Mouse (Mus musculus): ENCODE measurements around the gene Tacr3. TPM values are rescaled to one million over a fixed set of nuclear protein-coding genes. Genes with fewer than 3 reads are reported as not detected.

The Tacr3 gene
- polyA plus RNA-seq (2017; shearing (Covaris generic)), result not detected

DNA sequence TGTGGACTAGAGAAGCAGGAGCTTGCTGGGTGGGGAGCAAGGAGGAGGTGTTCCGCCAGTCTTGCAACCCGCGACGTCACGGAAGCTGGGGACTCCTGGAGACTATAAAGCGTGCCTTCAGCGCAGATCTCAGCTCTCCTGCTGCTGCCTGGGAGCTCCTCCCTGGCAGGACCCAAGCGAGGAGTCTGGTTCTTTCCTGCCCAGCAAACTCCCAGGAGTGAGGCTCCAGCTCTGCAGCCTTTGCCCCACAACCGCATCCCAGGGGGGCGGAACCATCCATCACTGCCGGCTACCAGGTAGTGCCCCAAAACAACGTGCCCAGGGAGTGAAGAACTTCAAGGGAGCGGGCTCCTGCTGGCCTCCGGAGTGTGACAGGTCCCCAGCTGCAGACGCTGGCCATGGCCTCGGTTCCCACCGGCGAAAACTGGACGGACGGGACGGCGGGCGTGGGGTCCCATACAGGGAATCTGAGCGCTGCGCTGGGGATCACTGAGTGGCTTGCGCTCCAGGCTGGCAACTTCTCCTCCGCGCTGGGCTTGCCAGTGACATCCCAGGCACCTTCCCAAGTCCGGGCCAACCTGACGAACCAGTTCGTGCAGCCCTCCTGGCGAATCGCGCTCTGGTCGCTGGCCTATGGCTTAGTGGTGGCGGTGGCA, at the start of gene Tacr3:
Gene Tacr3, plus strand, starts transcription at position 133 of the 656 bp plus-strand sequence.
- ATAC-seq, result no peak

DNA sequence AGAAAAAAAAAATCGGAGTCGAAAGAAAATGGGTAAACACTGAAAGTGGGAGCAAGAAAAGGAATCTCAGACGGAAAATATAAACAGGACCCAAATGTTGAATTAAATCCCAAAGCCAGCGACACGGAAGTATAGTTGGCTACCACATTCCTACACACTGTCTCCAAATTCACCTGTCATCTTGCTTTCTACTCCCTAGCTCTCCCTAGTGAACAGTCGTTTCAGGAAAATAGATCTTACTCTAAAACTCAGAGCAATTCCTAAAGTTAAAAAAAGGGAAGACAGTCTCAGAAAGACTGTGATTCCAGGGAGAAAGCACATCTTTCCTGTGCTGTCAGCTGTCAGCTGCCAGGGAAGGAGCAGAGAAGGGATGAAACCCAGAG, 324 bp upstream of the Tacr3 start:
- ATAC-seq, result no peak

DNA sequence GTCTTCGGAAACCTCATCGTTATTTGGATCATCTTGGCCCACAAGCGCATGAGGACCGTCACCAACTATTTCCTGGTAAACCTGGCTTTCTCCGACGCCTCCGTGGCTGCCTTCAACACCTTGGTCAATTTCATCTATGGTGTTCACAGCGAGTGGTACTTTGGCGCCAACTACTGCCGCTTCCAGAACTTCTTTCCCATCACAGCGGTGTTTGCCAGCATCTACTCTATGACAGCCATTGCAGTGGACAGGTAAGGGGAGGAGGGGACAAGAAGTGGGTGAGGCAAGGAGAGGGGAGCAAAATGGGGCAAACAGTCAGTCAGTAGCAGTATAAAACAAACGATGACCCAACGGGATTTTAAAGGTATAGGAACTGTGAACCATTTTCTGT, 719 bp downstream of the Tacr3 start:
- ATAC-seq, result no peak

DNA sequence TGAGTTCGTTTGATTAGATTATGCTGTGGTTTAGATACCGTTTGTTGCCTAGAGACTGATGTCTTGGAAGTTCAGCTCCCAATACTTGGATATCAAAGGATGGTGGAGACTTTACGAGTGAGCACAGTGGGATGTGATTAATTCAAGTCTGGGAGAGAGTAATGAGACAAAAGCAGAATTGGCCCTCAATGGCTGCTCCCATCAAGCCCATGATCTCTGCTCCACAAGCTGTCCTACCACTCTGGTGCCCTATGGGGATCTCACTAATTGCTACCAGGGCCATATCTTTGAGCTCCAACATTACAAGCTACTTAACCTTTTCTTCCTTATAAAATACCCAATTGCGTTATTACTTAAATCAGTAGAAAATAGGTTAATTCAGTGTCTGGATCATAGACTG, 22.5 kb downstream of the Tacr3 start:
- ATAC-seq, result no peak

DNA sequence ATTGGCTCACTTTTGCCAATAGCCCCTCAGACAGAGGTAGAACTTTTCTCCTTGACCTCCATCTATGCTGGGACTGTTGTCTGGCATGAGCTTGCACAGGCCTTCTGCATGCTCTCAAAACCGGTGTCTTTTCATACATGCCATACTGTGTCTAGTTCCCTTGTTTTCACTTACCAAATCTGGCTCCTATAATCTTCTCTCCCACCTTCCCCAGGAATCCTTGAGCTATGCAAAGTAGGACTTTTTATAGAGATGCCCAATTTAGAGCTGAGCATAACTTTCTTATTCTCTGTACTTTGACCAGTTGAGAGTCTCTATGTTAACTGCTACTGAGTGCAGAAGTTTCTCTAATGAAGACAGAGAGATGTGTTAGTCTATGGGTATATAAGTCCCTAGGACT, 48.9 kb downstream of the Tacr3 start:
- no peak for ATAC-seq

DNA sequence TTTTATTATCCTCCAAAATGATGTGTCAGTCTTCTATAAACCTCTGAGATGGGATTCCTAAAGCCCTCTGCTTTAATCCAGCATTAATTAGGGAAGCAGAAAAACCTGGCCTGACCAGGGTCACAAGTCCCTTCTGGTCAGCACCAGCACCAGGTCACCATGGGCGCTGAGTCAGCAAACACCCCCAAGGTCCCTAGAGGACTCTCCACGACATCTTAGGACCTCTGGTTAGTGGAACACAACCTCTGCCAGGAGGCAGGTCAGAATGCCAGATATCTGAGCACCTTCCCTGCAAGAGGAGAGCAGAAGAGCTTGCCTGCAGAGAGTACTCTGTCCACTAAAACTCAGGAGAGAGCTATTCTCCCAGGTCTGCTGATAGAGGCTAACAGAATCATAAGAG, 67.0 kb downstream of the Tacr3 start:
- ATAC-seq, result no peak

DNA sequence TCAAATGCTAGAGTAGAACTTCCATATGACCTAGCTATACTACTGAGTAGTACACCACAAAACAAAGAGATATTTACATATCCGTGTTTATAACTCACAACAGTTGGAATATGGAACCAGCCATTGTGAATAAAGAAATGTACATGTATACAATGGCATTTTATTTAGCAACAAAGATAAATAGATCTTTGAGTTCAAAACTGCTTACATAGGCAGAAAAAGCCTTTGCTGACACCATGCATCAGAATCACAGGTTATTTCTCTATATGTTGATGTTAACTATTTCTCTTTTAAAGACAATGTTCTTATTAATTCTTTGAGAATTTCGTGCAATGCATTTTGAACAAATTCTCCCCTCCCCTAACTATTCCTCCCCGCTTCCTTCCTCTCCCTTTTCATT, 80.1 kb downstream of the Tacr3 start:
- no peak for ATAC-seq

DNA sequence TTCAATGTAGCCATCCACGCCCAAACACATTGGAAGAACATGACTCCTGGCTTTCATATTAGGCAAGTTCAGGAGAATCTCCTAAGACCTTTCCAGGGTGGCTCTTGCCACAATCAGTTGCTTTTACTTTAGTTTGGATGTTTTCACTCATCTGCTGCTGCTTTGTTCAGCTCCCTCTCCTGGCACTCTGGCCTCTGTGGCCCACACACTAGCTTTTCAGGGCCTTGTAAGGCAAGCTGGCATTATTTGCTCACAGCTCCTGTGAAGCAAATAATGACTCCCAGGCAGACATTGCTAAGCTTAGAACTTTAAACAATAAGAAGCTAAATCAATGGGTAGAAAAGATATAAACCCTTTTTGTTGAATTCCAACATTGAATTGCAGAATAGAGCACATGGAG, 105.9 kb downstream of the Tacr3 start:
- ATAC-seq, result no peak

DNA sequence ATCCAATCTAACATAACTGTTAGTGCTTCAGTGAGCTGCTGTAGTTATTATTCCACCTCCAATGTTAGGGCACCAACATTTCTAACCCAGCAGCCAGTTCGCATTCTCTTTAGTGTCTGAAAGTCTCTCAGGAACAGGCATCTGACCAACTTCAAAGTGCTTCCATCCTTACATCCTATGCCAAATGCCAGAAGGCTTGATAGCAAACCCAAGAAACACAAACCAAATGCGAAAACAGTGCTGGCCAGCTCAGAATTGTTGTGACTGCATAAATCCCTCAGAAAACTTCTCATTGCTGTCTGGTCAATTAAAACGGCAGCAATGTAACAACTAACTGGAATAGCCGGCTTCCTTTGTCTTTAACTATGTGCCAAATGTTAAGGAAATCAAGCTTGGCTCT, 106.7 kb downstream of the Tacr3 start:
- ATAC-seq, result no peak

DNA sequence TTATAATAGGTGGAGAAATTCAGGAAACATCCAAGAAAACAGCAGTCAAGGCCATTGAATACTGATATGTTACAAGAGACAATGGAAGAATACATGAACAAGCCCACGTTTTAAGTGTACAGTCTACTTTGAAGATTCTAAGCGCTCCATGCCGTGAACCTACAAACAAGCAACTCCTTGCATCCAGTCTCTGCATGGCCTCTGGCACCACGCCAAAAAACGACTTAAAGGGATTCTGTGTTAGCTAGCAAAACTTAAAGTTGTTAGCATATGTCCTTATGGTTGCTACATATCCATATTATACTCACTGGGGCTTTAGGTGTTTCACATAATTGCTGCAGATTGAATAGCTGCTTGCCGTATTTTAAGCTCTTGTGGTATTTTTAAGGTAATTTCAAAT, 134.7 kb downstream of the Tacr3 start:
- no peak for ATAC-seq

DNA sequence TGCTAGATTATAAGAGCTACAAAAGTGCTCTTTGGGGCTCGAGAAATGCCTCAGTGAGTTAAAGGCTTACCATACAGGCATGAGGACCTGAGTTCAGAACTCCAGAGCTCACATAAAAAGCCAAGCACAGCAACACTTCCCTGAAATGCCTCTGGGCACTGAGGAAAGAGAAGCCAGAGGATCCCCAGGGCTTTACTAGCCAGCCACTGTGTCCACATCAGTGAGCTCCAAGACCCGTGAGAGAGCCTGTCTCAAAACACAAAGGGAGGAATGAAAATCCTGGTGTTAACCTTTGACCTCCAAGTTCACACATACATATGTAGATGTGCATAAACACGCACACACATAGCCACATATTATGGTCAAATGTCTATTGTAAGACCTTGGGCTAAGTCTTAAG, 150.1 kb downstream of the Tacr3 start:
- ATAC-seq, result no peak

DNA sequence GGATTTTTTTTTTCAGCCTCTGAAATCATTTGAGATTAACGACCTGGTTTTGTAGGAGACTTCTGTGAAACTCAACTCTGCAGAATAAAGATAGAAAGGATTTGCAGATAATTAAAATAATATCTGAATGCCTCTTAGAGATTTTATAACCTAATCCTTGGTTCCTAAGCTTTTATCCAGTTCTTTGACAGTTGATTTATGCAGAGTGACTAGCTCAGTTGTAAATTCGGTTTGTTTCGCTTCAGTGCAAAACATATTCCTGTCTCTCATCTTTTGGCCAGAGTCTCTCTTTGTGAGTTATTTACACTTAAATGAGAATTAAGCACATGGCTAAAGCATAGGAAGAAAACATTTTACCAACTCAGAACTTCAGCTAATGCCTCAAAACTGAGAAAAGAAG, 151.3 kb downstream of the Tacr3 start:
- no peak for ATAC-seq

Data from inflammation-experienced regulatory T-cells, adult 6 months (primary cell).